Mouse (Mus musculus) CH12.LX (cell line): ENCODE measurements around the gene Hpcal1. TPM values are rescaled to one million over a fixed set of nuclear protein-coding genes. Genes with fewer than 3 reads are reported as not detected.
A peak's percentile ranks its signal among the peaks of the same experiment; 100 is the strongest.

Experiments
- DNase-seq: peaks from one replicate; pipeline ENCODE4 v3.0.0-alpha.2; 2013; ENCODE audit errors: extremely low read depth
- H3K27ac ChIP-seq: 2 replicates; pipeline ENCODE4 v1.5.1; 2012; ENCODE audit warnings: low read depth, mild to moderate bottlenecking, control low read depth, moderate library complexity; ENCODE audit not compliant: insufficient read depth
- H3K27me3 ChIP-seq: replicated peaks from 2 replicates; pipeline ENCODE3; 2012; ENCODE audit warnings: inconsistent platforms
- H3K36me3 ChIP-seq, 2 experiments: replicated peaks in 1 of 2; 2 replicates each; pipeline versions ENCODE3 to v1.6.1; 2012; ENCODE audit warnings: inconsistent platforms in 1 of 2, low read length in 1 of 2, mild to moderate bottlenecking in 1 of 2, mixed read lengths in 1 of 2, moderate library complexity in 1 of 2; ENCODE audit not compliant: control insufficient read depth in 1 of 2, insufficient read depth in 1 of 2
- H3K4me1 ChIP-seq, 2 experiments: 2 replicates each; pipeline ENCODE4 v1.6.1; 2012; ENCODE audit warnings: inconsistent platforms in 1 of 2, moderate library complexity in 1 of 2; ENCODE audit not compliant: insufficient read depth in 2 of 2, control insufficient read depth in 1 of 2
- H3K4me2 ChIP-seq: 2 replicates; pipeline ENCODE4 v1.6.1; 2012; ENCODE audit warnings: low read depth, mild to moderate bottlenecking, control low read depth; ENCODE audit not compliant: poor library complexity, insufficient read depth, severe bottlenecking
- H3K4me3 ChIP-seq, 3 experiments: fragments of 150-350 bp in 1 of 3; sonication (generic) in 1 of 3; replicated peaks in 1 of 3; 2 replicates each; pipeline versions ENCODE3 to v1.5.1; 2011 to 2012; ENCODE audit warnings: low read depth in 2 of 3, low read length in 2 of 3, mild to moderate bottlenecking in 2 of 3, moderate library complexity in 2 of 3, control low read depth in 1 of 3, improper control_type of control experiment in 1 of 3, inconsistent platforms in 1 of 3, mixed read lengths in 1 of 3; ENCODE audit not compliant: poor library complexity in 1 of 3
- H3K79me2 ChIP-seq: replicated peaks from 2 replicates; pipeline ENCODE4 v1.6.1; 2012; ENCODE audit warnings: mild to moderate bottlenecking, moderate library complexity; ENCODE audit not compliant: control insufficient read depth, poor library complexity, insufficient read depth, severe bottlenecking; ENCODE audit errors: extremely low read depth
- H3K9ac ChIP-seq: 2 replicates; pipeline ENCODE4 v1.6.1; 2012; ENCODE audit warnings: low read depth, mild to moderate bottlenecking, control low read depth, moderate library complexity; ENCODE audit not compliant: insufficient read depth
- H3K9me3 ChIP-seq: replicated peaks from 2 replicates; pipeline ENCODE3; 2012; ENCODE audit warnings: low read length, inconsistent platforms, mixed read lengths
- BHLHE40 ChIP-seq: IDR thresholded peaks from 2 replicates; pipeline ENCODE4 v1.6.1; 2011; ENCODE audit warnings: mild to moderate bottlenecking, low read depth, low read length, improper control_type of control experiment
- E2F4 ChIP-seq: IDR thresholded peaks from 2 replicates; pipeline ENCODE4 v1.6.1; 2011; ENCODE audit warnings: low read depth, low read length, improper control_type of control experiment; ENCODE audit not compliant: insufficient replicate concordance
- EP300 ChIP-seq: IDR thresholded peaks from 2 replicates; pipeline ENCODE4 v1.6.1; 2011; ENCODE audit warnings: low read length, improper control_type of control experiment
- IRF4 ChIP-seq: IDR thresholded peaks from 2 replicates; pipeline ENCODE4 v1.6.1; 2014; ENCODE audit warnings: low read depth, mild to moderate bottlenecking, inconsistent platforms, low read length, improper control_type of control experiment
- JUN ChIP-seq: IDR thresholded peaks from 2 replicates; pipeline ENCODE4 v1.6.1; 2011; ENCODE audit warnings: low read depth, mild to moderate bottlenecking, low read length, improper control_type of control experiment, moderate library complexity; ENCODE audit not compliant: insufficient read depth
- JUND ChIP-seq: conservative IDR thresholded peaks from 2 replicates; pipeline ENCODE4 v1.6.1; 2011; ENCODE audit warnings: low read depth, low read length, improper control_type of control experiment
- MAFK ChIP-seq: IDR thresholded peaks from 2 replicates; pipeline ENCODE4 v1.6.1; 2011; ENCODE audit warnings: low read length, improper control_type of control experiment; ENCODE audit not compliant: insufficient replicate concordance
- MAX ChIP-seq: IDR thresholded peaks from 2 replicates; pipeline ENCODE4 v1.6.1; 2011; ENCODE audit warnings: low read length, improper control_type of control experiment
- MAZ ChIP-seq: IDR thresholded peaks from 2 replicates; pipeline ENCODE4 v1.6.1; 2012; ENCODE audit warnings: low read depth, mild to moderate bottlenecking, inconsistent platforms, low read length, improper control_type of control experiment, moderate library complexity
- MXI1 ChIP-seq: IDR thresholded peaks from 2 replicates; pipeline ENCODE4 v1.6.1; 2011; ENCODE audit warnings: mild to moderate bottlenecking, low read depth, low read length, improper control_type of control experiment
- NRF1 ChIP-seq: IDR thresholded peaks from 2 replicates; pipeline ENCODE4 v1.6.1; 2014; ENCODE audit warnings: low read depth, mild to moderate bottlenecking, inconsistent platforms, low read length, improper control_type of control experiment, moderate library complexity
- POLR2AphosphoS2 ChIP-seq: IDR thresholded peaks from 2 replicates; pipeline ENCODE4 v1.6.1; 2011; ENCODE audit warnings: low read depth, low read length, improper control_type of control experiment
- RCOR1 ChIP-seq: conservative IDR thresholded peaks from 2 replicates; pipeline ENCODE4 v1.6.1; 2012; ENCODE audit warnings: low read depth, mild to moderate bottlenecking, inconsistent platforms, low read length, improper control_type of control experiment
- SIN3A ChIP-seq: IDR thresholded peaks from 2 replicates; pipeline ENCODE4 v1.6.1; 2012; ENCODE audit warnings: low read length, improper control_type of control experiment, inconsistent platforms
- UBTF ChIP-seq: IDR thresholded peaks from 2 replicates; pipeline ENCODE4 v1.6.1; 2012; ENCODE audit warnings: low read depth, mild to moderate bottlenecking, inconsistent platforms, low read length, improper control_type of control experiment, moderate library complexity
- ZKSCAN1 ChIP-seq: IDR thresholded peaks from 2 replicates; pipeline ENCODE4 v1.6.1; 2012; ENCODE audit warnings: low read depth, inconsistent platforms, low read length, improper control_type of control experiment, borderline replicate concordance
- dilution Hi-C: fragments of 300-500 bp; cut with MboI; formaldehyde crosslinking; loops from 2 replicates; pipeline ENCODE4 v1.14.3; 2020; ENCODE audit warnings: low sequenced_read_pairs; ENCODE audit not compliant: extremely low pct_unique_long_range_greater_than_20kb, extremely low pct_ligation_motif_present
- in situ Hi-C: fragments of 300-500 bp; cut with MboI; formaldehyde crosslinking; loops from 3 replicates; pipeline ENCODE4 v1.14.3; 2019; ENCODE audit warnings: low sequenced_read_pairs, low pct_ligation_motif_present, low pct_unique_long_range_greater_than_20kb, mixed read lengths
- polyA plus RNA-seq: library from polyadenylated mRNA; unstranded; fragments of >175 nt; gene quantifications from 2 replicates; pipeline ENCODE4 v1.2.1, GENCODE M21; 2012; ENCODE audit warnings: low read depth; ENCODE audit not compliant: insufficient read length
- total RNA-seq, 2 experiments: library from RNA; depleted of rRNA; stranded (reverse); fragments of 300-350 nt in 1 of 2; fragments of >200 nt in 1 of 2; gene quantifications; 2 replicates each; pipeline ENCODE4 v1.2.3; 2012 to 2014

Gene Hpcal1
- total and polyA plus RNA-seq, 3 experiments, result 4.9 to 5.5 (median 4.9) TPM

DNA sequence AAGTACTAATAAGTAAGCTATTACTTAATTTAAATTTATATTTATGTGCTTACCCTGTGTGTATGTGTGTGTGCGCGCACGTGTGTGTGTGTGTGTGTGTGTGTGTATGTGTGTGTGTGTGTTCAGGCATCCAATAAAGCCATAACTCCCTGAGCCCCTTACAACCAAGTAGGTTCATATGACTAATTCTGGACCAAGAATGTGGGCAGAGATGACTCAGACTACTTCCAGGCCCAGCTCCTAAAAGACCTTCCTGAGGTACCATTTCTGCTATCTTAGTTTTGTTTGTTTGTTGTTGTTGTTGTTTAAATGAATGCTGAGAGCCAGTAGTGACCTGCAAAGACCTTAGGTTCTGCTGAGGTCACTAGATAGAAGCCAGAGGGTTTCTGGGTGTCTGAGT lies 1.7 kb upstream of the Hpcal1 start:
- Histone ChIP-seq H3K27me3 (peaks cover 4% of the 10 kb centered on the region), H3K9ac (no peak overlapping the region), H3K4me1 (peaks cover 9 to 16% of the 10 kb centered on the region in 2 experiments), H3K79me2 (no peaks in the 10 kb centered on the region), H3K36me3 (no peaks in the 10 kb centered on the region), H3K27ac (no peak overlapping the region), H3K4me2 (no peak overlapping the region), H3K4me3 (no peak overlapping the region), H3K9me3 (no peaks in the 10 kb centered on the region)
- no peak for DNase-seq
- dilution Hi-C loops, result no loop called here
- in situ Hi-C loops, result no loop called here
- TF ChIP-seq EP300, result peak; percentile 73
- TF ChIP-seq E2F4, result no peak
- TF ChIP-seq RCOR1, result peak; percentile 54; the same call in 1 of the 2 replicates
- peak; percentile 49 for TF ChIP-seq JUN
- peak; percentile 76 for TF ChIP-seq JUND
- no peak for TF ChIP-seq MAFK
- peak; percentile 74 for TF ChIP-seq IRF4
- TF ChIP-seq BHLHE40, result peak; percentile 78

DNA sequence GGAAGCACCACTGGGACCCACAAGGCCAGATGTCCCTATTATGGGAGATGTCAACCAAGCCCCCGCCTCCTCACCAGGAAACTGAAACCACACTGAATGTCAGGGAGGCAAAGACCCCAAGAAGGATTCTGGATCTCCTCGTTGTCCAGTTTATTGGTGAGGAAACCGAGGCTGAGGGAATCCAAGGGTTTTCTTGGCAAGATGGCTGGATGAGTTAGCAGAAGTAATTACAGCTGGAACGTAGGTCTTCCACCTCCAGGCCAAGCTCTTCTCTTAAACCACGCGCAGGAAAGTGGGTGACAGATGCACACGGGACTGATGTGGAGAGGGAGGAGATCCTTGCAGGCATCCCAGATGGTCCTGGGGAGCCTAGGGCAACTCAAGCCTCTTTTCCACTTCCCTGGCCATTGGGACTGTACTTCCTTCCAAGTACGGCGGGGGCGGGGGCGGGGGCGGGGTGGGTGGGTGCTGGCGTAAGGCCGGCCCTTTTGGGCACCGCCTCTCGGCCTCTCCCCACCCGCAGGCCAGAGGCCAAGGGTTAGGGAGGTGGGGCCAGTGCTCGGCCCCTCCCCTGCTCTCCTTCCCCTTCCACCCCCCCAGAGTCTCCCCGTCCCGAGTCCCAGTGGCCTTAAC lies 609 bp upstream of the Hpcal1 start:
- dilution Hi-C loops (no loop called here), in situ Hi-C loops (no loop called here)
- Histone ChIP-seq H3K4me1 (peaks cover 10 to 23% of the 10 kb centered on the region in 2 experiments), H3K36me3 (no peaks in the 10 kb centered on the region), H3K9ac (no peak overlapping the region; the same call in 1 of the 2 replicates), H3K4me2 (peak overlapping the region; percentile 30), H3K79me2 (no peaks in the 10 kb centered on the region), H3K9me3 (no peaks in the 10 kb centered on the region), H3K4me3 (peak overlapping the region; percentile 63 to 74 (median 72)), H3K27me3 (peaks cover 4% of the 10 kb centered on the region), H3K27ac (no peak overlapping the region)
- DNase-seq, result peak; percentile 60
- peak; percentile 49; the same call in 1 of the 2 replicates for TF ChIP-seq SIN3A
- TF ChIP-seq MAX, result no peak

DNA sequence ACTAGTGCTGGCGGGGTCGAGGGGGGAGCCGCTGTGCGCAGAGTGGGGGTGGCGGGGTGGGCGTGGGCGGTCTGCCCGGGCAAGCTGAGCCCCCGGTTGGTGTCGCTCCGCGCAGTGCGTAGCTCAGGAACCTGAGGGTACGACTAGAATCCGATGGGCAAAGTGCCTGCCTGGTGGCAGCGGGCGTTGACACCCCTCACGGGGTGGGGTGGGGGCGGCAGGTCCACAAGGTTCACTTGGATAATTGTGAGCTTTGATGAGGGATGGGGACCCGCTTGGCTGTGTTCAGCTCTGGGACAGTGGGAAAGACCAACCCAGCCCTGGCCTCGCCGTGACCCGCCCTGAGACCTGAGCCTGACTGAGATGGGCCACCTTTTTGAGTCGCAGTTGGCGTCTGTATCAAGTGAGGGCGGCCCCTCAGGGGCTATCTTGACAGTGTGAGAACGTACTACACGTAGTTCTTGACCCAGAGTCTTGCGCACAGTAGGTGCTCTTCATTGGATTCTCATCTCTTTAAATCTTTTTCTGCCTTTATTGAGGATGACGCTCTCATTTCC lies 742 bp downstream of the Hpcal1 start:
- Histone ChIP-seq H3K9ac (no peak overlapping the region), H3K4me3 (peak overlapping the region; percentile 56 to 74 (median 72)), H3K4me2 (peak overlapping the region; percentile 86), H3K79me2 (no peaks in the 10 kb centered on the region), H3K9me3 (no peaks in the 10 kb centered on the region), H3K36me3 (no peaks in the 10 kb centered on the region), H3K27me3 (peaks cover 4% of the 10 kb centered on the region), H3K27ac (no peak overlapping the region), H3K4me1 (peaks cover 12 to 27% of the 10 kb centered on the region in 2 experiments)
- no peak for DNase-seq
- no peak for TF ChIP-seq UBTF
- no peak for TF ChIP-seq MAZ
- TF ChIP-seq ZKSCAN1, result peak; percentile 72
- 0 out of 2 replicates have a peak, but pooled peaks have one; percentile 1 for TF ChIP-seq MXI1
- TF ChIP-seq NRF1, result no peak
- no peak for TF ChIP-seq POLR2AphosphoS2
- dilution Hi-C loops (no loop called here), in situ Hi-C loops (no loop called here)
